Mouse (Mus musculus) ovary, postnatal 14 days (tissue): Measurements from ENCODE around the gene Ebf3.

ENCODE experiments used
- DNase-seq: peaks from one replicate; pipeline ENCODE4 v3.0.0; 2022; ENCODE audit warnings: low spot score

Ebf3 gene

DNA sequence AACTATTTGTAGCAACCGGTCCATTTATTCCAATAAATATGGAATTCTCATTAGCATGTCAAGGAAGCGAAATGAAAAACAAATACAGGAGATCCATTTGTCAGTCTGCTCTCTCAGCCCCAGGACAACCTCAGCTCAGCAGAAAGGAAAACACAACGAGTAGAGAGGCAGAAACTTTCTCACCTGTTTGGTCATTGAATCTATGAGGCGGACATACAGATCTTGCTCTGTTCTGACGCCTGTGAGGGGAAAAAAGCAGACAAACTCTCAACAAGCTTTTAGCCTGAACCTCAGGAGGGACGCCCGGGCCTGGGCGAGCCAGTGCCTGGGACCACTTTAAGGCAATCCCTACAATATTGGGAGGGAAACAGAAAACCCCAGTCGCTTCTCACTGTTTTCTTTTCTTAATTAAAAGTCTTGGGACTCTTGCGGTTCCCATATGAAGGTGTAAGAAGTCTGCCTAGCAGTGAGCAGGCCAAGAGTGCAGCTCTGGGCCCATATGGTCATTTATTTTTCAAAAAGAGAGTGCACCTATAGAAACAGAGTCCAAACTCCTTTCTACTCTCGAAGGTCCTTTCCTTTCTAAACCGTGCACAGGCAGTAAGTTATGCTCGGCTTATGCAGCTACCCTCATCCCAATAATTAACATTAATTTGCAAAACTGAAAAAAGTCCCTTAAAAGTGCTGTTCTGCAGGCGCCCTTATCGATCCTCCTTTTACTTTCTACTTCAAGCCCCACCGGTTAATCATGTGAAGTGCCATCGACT lies 1.9 kb downstream of the Ebf3 start:
- DNase-seq: no peak

DNA sequence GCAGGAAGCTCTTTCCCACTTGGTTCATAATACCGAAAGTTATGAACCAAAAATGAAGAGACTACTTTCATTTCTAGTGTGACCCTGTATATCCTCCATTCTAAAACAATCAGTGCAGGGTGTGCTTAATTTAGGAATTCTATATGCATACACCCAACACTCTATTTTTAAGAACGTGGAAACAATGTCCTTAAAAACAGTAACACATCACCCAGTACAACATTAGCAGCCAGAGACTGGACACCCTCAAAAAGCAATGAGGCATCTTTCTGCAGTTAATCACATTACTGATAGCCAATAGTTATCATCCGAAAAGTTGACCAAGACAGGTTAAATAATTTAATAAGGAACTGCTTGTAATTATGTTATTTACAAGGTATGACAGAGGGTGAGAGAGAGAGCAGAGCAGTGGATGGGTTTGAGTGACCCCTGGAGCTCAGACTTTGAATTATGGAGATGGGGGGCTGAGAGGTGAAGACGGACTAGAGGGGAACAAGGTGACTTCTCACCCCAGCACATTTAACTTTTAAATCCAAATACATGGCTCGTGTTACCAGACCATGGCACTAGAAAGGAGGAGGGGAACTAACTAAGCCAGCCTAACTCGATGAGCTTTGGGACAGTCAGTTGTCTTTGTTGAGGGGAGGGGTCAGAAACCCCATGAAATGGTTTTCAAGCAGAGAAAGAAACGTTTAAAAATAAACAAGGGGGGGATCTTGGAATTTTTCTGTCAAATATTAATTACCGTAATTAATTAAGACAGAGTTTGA lies 2.7 kb downstream of the Ebf3 start:
- no peak for DNase-seq

DNA sequence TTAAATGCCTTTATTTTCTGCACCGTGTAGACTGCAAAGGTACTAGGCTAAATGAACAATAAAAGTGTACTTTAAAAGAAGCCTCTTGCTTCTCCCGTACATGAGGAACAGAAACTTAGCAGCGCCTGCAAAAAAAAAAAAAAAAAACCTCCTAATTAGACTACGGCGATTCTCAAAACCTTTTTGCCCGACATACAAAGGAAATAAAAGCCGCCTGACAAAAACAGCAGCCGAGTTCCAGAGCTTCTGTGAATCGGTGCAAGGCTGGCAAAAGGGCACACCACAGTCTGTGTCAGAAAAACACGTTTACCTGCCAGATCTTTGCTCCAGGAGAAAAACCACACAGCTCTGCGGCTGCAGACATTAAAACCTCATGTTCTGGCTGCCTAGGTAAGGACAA lies 3.4 kb downstream of the Ebf3 start:
- no peak for DNase-seq

DNA sequence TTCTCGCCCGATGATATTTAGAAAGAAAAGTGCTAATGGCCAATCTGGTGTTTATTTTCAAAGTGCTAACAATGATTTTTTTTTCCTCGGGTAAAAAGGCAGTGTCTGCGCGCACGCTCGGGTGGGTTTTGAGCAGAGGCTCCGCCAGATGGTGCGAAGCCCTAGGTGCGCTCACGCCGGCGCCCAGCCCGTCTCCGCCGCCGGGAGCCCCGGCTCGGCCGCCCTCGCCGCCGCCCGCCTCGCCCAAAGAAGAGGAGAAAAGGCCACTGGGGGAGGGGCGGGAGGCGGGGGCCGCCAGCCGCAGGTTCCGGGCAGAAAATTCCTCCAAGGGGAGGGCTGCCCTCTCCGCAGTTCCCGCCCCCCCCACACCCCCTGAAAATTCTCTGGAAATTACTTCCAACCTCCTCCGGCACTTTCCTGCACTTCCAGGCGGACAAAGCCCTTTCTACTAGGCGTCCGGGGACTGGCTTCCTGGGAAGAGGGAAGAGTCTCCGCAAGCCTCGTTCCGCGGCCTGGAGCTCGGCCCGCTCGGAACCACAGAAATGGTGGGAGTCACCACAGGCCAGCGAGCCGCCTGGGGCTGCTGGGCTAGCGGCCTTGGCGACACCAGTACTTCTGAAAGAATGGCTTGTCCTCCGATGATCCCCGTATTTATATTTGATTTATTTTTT lies 4.0 kb downstream of the Ebf3 start:
- DNase-seq: no peak

DNA sequence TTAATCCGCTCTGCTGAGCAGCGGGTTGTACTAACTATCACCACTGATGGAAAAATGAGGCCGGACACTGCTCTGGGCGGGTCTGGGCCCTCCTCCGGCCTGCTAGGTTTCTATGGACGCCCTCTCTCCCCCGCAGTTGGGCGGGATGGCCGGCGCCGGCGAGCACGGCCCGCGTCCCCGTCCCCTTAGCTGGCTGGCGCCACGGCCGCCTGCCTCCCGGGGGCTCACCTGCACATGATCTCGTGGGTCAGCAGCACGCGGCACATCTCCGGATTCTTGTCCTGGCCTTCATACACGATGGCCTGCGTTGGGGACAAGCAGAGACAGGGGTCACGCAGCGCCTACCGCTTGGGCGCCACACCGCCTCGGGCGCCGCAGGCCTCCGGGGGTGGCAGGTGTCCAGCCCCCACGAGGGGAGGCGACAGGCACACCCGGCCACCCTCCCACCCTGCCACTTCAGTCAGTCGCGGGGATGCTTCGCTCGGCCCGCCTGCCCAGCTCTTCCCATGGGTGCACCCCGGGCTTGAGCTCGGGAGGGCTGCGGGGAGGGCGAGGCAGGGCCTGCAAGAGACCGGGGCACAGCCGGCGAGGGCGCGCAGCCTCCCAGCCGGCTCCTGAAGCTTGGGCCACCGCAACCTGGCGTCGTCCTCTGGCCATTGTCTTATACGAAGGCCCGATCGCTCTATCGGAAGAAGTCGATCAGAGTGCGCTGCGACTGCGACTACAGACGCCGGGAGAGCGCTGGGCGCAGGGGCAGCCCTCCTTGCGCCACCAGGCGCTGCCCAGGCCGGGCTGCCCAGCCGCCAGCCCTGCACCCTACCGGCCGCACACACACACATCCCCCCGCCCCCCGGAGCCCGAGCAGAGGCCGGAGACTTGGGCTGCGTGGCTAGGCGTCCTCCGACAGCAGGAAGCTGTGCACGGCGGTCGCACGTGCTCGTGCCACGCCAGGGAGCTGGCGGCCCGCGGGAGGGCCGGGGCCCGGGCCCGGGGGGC lies 4.9 kb downstream of the Ebf3 start:
- DNase-seq: no peak

GRCm38 (mm10) chr7:137308061-137309060 lies 5.9 kb downstream of the Ebf3 start:
- DNase-seq: no peak

GRCm38 (mm10) chr7:137307131-137307530 lies 7.1 kb downstream of the Ebf3 start:
- DNase-seq: no peak

GRCm38 (mm10) chr7:137306127-137306526 lies 8.1 kb downstream of the Ebf3 start:
- DNase-seq: no peak

DNA sequence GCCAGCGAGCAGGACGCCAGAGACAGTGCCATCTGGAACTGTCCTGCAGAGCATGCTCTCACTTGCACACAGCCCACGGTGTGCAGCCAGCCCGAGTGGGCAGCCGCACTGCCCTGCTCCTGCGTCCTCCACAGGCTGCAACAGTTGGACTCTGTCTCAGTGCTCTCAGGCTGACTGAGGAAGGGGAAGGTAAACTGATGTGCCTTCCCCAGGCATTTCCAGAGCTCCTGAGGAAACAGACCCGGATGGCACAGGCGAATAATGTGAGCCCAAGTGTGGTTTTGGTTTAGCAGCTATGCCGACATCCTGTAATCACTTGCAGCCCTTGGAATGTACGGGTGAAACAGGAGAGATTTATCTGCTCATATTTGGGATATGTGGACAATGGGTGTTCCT lies 10.5 kb downstream of the Ebf3 start:
- DNase-seq: no peak

GRCm38 (mm10) chr7:137302961-137303775 lies 11.1 kb downstream of the Ebf3 start:
- DNase-seq: no peak

GRCm38 (mm10) chr7:137302161-137302560 lies 12.1 kb downstream of the Ebf3 start:
- DNase-seq: no peak

GRCm38 (mm10) chr7:137301329-137301751 lies 12.9 kb downstream of the Ebf3 start:
- no peak for DNase-seq

DNA sequence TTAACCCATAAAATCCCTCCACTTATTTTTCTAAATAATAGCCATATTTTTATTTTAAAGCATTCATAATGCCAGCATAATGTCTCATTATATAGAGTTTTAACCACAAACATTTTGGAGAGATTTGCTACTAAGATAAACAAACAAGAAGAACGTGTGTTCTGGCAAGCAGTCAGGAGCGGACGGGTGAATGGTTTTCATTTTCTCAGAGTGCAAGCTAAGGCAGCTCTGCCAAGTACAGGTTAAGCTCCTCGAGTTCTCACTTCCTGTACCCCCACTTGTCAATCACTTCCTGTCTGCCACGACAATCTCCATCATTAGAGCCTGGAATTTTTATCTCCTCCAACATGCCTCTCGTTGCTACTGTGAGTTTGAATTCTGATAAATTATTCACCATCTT lies 13.4 kb downstream of the Ebf3 start:
- DNase-seq: no peak

DNA sequence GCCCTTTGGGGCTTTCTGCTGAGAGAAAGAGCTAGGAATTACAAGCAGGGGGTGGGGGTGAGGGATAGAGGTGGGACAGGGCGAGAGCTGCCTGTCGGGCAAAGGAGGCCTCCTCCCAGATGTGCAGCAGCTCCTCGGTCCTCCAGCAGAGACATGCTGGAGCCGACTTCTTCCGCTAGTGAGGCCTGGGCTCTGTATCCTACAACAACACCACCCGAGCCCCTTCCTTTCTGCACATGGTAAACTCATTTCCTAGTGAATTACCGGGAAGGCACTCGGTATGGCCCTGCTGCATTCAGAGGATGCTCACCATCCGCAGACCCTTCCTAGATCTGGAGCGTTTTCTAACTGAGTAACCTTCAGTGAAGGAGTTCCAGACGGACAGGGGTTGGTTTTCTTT lies 14.1 kb downstream of the Ebf3 start:
- no peak for DNase-seq

GRCm38 (mm10) chr7:137297594-137298381 lies 16.5 kb downstream of the Ebf3 start:
- no peak for DNase-seq

- DNase-seq: no peak
Observed at GRCm38 (mm10) chr7:137297131-137297530, 17.1 kb downstream of the Ebf3 start.

DNA sequence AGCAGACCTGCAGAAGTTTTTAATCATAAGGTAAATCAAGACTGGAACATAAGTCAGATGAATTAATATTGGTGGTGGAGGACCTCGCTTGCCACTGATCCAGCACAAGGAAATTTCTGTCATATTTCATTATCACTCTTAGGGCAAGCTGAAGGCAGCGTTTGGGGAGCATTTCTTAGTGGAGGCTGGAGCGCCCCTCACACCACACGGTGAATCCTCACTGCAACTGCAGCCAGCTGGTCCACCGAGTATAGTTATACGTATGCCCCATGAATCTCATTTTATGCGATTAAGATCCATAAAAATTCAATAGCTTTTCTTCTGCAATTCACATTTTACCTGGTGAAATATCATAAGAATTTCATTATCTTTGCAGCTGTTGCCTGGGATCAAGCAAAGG lies 18.6 kb downstream of the Ebf3 start:
- DNase-seq: no peak

GRCm38 (mm10) chr7:137294446-137294845 lies 19.8 kb downstream of the Ebf3 start:
- DNase-seq: no peak
